Mouse (Mus musculus): ENCODE data around the gene Il5.

DNA sequence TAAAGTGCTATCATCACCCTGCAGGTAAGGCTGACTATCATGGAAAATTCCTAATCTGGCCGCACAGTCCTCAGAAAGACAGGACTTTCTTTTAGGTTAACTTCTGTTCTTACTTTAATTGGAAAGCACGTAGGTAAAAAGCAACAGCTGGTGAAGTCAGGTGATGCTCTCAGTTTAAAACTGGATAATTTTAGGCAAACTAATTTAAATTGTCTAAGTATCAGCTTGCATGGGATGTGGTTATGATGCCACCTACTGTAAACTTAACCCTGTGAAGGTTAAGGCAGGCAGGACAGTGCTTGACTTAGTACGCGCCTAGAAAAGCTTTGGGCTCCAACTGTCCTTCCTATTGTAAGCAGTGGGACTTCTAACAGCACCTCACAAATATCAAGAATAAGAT is 49.2 kb upstream of the Il5 start:
- TF ChIP-seq CTCF (IDR thresholded peaks at IDR 0.05; ENCODE audit: control insufficient read depth, insufficient read depth, low read length) (no peak), POLR2A (IDR thresholded peaks at IDR 0.05; ENCODE audit: borderline replicate concordance, control insufficient read depth, low read depth, low read length) (no peak)

Data from bone marrow, adult 2 months (tissue).